Mouse (Mus musculus): ENCODE measurements around the gene Dld. TPM values are rescaled to one million over a fixed set of nuclear protein-coding genes. Genes with fewer than 3 reads are reported as not detected.

Gene Dld
- total RNA-seq, 2 experiments from 2014 or later, result 417 to 433 TPM

GRCm38 (mm10) chr12:31323136-31323695 lies 28.0 kb downstream of the Dld start:
- intact Hi-C loops (cut with DNase I), result no loop called here

DNA sequence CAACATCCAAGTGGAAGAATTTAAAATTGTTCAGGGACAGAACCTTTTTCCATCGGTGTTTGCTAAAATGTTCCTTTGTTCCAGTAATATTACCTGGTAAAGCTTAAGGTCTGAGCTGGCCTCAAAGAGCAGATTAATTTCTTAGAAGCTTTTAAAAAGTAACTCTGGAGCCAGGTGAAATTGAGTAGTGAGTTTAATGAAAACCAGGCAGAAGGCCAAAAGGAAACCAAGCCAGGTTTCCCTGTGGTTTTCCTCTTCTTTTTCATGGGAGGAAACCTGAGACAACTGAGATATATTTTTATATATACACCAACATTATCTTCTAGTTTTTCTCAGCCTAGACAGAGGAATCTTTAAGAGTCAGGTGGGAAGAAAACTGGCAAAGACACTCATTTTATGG lies 29.7 kb downstream of the Dld start:
- intact Hi-C loops (cut with DNase I), result no loop called here
- no peak for DNase-seq

More at GRCm38 (mm10) chr12:31323136-31323695, 28.0 kb downstream of the Dld start:
- no peak for DNase-seq

GRCm38 (mm10) chr12:31320817-31321216 lies 30.4 kb downstream of the Dld start:
- DNase-seq, result no peak
- intact Hi-C loops (cut with DNase I), result no loop called here

GRCm38 (mm10) chr12:31318409-31318963 lies 32.8 kb downstream of the Dld start:
- intact Hi-C loops (cut with DNase I), result no loop called here
- DNase-seq, result no peak

DNA sequence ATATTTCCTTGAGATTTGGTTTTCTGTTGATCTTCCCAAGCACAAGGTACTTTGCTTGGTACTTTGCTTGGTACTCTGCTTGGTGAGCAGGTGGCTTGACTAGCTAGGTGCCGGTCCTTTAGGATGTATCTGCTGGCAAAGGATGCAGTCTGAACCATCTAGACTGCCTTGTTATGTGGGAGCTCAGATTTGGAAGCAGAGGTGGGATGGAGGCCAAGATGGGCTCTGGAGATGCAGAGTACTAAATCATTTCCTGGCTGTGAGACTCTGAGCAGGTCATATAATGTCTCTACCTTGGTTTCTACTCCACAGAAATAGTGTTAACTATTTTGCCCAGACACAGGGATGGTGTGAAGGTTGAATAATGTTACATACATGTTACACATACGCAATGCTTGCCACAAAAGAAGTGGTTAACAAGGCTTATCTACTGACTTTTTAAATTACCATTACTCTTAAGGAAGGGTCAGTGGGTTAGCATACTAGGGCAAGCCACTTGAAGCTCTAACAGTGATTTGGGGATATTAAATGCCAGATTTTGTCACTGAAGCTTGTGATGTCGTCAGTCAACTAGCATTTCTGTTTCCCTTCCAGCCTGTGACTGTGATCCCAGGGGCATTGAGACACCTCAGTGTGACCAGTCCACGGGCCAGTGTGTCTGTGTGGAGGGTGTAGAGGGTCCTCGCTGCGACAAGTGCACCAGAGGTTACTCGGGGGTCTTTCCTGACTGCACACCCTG lies 33.4 kb downstream of the Dld start:
- no peak for DNase-seq
- intact Hi-C loops (cut with DNase I), result no loop called here

DNA sequence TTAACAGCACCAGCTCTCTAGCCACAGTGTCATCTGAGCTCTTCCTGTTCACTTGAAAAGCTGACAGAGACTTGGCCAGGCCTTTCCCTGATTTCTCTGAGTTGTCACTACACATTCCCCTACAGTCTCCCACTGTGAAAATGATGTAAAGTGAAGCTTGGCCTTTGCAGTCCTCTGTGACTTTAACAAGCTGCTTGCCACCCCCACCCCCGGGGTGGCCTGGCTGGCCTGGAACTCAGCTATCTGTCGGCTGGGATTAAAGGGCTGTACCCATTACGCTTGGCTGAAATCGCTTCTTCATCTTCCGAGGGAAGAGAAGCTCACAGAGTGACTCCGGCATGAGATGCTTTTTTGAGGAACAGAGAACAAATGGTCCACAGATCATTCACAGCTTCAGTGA lies 35.3 kb downstream of the Dld start:
- DNase-seq, result no peak
- intact Hi-C loops (cut with DNase I), result no loop called here

DNA sequence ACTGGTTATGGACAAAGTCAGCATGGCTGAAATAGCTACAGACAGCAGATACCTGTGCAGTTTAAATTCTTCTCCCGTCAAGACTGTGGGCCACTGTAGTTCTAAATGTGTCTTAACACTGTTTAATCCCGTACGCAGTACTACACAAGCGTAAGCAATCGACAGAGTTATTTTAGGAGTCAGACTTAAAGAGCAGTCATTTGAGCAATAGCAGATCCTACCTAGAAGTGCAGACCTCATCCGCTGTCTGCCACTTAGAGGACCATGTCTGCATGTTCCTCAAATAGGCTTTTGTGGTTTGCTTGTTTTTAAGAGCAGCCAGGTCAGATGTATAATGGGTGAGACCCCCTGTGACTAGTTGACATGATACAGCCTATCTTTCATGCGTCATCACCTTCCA lies 36.9 kb downstream of the Dld start:
- intact Hi-C loops (cut with DNase I), result no loop called here
- no peak for DNase-seq

DNA sequence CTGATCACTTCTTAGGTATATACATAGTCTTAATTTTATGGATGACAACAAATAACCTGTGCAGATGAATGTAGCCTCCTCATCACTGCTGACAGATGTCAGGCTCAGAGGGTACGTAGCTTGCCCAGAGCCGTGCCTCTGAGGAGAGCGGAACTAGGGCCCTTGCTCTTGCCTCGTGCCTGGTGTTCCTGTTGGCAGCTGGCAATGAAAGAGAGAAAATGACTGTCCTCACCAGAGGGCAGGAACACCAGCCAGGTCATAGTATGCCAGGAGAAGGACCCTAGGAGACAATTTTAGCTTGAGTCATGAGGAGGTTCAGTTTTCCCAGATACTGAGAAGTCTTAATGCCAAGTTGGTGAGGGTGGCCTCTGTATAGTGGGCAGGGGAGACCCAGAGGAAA lies 38.1 kb downstream of the Dld start:
- intact Hi-C loops (cut with DNase I), result no loop called here

GRCm38 (mm10) chr12:31312281-31312680 lies 39.0 kb downstream of the Dld start:
- intact Hi-C loops (cut with DNase I), result no loop called here
- no peak for DNase-seq

More for the DNA sequence above, 38.1 kb downstream of the Dld start:
- DNase-seq, result no peak

GRCm38 (mm10) chr12:31311671-31312265 lies 39.5 kb downstream of the Dld start:
- DNase-seq, result no peak
- intact Hi-C loops (cut with DNase I), result no loop called here

- intact Hi-C loops (cut with DNase I), result no loop called here
- no peak for DNase-seq
Measured at GRCm38 (mm10) chr12:31310687-31311086, 40.6 kb downstream of the Dld start.

- intact Hi-C loops (cut with DNase I), result no loop called here
- no peak for DNase-seq
Measured at GRCm38 (mm10) chr12:31307756-31308155, 43.5 kb downstream of the Dld start.

DNA sequence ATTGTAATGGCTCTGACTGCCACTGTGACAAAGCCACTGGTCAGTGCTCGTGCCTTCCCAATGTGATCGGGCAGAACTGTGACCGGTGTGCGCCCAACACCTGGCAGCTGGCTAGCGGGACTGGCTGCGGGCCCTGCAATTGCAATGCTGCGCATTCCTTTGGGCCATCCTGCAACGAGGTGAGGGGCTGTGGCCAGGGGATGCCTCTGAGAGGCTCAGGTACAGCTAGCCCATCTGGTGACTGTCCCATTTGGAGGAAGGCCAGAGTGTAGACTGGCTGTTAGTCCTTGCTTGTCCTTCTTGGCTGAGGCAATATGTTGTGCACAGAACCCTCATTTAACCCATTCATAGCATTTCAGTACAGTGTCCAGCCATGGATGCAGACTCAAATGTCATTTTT lies 44.2 kb downstream of the Dld start:
- intact Hi-C loops (cut with DNase I), result no loop called here
- peak in 1 of 2 experiments; percentile 36 for DNase-seq

DNA sequence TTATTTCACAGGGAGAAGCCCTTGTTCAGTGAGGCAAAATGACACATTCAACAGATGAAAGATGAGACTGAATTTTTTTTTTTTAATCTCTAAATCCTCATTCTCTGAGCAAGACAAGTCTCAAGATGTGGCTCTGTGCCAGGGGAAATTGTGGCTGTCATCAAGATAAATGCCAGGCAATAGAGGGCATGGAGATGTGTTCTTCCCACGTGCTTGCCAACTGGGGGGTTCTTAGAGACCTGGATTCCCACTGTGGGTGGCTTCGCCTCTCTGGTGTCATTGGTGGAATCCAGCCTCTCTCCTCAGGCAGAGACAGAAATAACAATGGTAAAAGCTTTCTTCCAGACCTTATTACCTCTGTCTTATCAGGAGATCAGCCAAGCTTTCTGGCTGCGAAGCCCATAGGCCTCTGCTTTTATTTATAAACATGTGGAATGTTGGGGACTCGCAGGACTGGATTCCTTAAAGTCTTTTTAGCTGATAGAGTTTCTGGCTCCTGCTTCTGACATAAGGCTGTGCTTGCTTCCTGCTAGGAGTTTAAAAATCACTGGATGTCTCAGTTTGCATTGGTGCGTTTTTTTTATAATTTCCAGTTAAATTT lies 45.1 kb downstream of the Dld start:
- DNase-seq, result no peak
- intact Hi-C loops (cut with DNase I), result no loop called here

GRCm38 (mm10) chr12:31302766-31303511 lies 48.3 kb downstream of the Dld start:
- intact Hi-C loops (cut with DNase I), result no loop called here
- peak in 1 of 2 experiments; percentile 24 for DNase-seq

DNA sequence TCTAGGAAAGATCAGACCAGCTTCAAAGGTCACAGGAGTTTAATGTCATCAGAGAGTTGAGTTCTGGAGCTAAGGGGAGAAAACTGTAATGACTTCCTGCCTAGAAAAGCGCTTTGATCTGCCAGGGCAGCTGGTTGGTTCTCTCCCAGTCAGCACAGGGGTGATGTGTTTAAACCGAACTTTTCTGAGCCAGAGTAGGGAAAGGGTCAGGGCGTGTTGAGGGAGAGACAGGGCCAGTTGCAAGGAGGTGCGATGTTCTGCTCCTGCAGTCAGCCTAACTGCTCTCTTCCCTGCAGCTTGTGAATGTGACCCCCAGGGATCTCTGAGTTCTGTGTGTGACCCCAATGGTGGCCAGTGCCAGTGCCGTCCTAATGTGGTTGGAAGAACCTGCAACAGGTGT lies 49.0 kb downstream of the Dld start:
- intact Hi-C loops (cut with DNase I), result no loop called here
- DNase-seq, result no peak

GRCm38 (mm10) chr12:31300276-31300675 lies 51.0 kb downstream of the Dld start:
- DNase-seq, result no peak
- intact Hi-C loops (cut with DNase I), result no loop called here

GRCm38 (mm10) chr12:31299676-31300197 lies 51.5 kb downstream of the Dld start:
- DNase-seq, result peak; percentile 32 to 60
- intact Hi-C loops (cut with DNase I), result loop anchor here (5.0 kb wide), 1 partner anchor 132 kb away; no protein-coding TSS in a partner anchor

DNA sequence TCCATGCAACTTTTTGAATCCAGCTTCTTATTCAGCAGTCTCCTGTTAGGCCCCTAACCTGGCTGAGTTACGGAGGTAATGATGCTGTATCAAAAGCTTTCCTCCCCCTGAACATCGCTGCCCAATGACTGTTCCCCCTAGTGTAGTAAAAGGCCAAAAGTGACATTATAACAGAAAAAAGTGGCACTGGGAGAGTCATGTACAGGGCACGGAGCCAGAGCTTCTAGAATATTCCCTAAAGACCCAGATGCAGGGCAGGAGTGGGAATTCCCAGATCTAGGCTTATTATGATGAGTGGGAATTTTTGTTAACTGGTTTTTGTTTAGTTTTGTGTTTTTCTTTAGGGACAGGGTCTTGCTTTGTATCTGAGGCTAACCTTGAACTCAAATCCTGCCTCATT lies 52.1 kb downstream of the Dld start:
- intact Hi-C loops (cut with DNase I), result loop anchor here (5.0 kb wide), 1 partner anchor 132 kb away; no protein-coding TSS in a partner anchor
- DNase-seq, result no peak

GRCm38 (mm10) chr12:31298530-31298929 lies 52.7 kb downstream of the Dld start:
- intact Hi-C loops (cut with DNase I), result loop anchor here (5.0 kb wide), 1 partner anchor 131 kb away; no protein-coding TSS in a partner anchor
- DNase-seq, result no peak
